Mouse (Mus musculus) CD8-positive naive resting alpha-beta T cell, adult 2 months (primary cell): ENCODE data around the gene Ucn3.
A peak's percentile ranks its signal among the peaks of the same experiment; 100 is the strongest.

Source experiments
- DNase-seq, 2 experiments: peaks; one replicate each; pipeline ENCODE4 v3.0.0; 2022; ENCODE audit warnings: low read depth in 2 of 2, low spot score in 2 of 2

The Ucn3 gene

DNA sequence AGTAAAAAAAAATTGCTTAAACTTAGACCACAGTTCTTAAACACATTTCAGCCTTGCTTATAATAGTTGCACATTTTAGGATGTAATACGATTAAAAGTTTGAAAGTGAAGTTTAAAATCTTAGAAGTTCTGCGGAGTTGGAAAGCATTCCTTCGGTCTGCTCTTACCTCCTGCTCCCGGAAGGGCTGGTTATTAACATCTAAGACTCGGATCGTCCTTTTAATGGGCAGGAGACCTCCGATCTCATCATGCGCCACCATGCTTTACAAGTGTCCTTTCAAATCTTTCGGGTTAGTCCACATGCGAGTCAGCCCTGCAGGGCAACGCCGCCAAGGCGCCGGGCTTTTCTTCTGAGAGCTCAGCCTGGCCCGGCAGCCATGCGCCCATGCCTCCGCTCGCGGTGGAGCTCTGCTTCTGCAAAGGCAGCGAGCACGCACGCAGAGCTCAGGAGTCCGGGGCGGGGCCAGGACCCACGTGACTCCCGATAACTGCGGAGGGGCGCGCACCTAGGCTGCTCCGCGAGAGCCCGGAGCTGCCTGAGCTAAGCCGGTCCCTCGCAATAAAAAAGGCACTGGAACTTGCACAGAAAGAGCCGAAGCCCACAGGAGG, 51.9 kb downstream of the Ucn3 start:
- DNase-seq = peak; percentile 85 to 89

DNA sequence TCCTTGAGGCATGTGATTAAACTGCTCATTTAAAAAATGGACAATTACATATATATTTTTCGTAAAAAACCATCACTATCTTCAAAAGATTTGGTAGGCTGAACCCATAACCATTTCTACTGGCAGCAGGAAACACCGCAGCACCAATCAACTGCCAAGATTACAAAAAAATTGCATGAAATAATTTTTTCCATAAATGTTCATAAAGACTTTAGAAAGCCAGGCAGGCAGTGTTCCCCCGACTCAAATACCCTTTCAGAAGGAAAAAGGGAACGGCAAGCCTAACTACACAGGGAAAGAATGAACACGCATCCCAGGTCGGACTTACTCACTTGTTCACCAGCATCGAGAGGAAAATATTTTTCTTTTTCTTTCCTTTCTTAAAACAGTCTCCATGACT, 52.5 kb downstream of the Ucn3 start:
- no peak for DNase-seq

DNA sequence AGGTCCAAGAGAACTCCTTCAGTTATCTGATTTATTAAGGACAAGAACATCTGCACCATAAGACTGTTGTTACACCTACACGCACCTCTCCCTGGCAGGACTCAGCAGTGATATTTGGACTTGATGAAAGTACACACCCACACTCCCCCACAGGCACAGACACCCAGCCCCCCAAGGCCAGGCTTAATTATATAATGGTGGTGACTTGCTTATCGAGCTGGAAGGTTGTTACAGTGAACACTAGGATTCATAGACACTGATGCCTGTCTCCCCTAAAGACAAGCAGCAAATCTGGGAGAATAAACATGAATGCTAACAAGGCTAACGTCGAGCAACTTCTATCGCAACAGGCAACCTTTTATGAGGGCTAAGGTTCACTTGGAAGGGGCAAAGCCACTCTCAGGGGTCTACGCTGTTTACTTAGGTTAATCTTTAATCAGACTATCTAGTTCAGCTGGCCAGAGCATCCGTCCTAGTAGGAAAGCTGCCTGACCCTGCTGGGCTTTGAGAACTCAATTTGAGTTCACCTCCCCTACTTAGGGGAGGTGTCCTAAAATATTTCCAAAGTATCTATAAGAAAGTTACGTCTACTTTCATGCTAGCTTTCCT, 53.6 kb downstream of the Ucn3 start:
- no peak for DNase-seq
